Mouse (Mus musculus): ENCODE data around the gene Gm44973. TPM values are rescaled to one million over a fixed set of nuclear protein-coding genes. Genes with fewer than 3 reads are reported as not detected.

Gm44973 gene
- polyA plus RNA-seq, 1 experiment from 2014 or later: 1.5 TPM

- Histone ChIP-seq H3K27me3 (replicated peaks; ENCODE audit: control insufficient read depth, insufficient read depth, low read length) (peaks cover 41% of the 10 kb centered on the region), H3K4me1 (ENCODE audit: control insufficient read depth, insufficient read depth, low read length) (peaks cover 32% of the 10 kb centered on the region), H3K4me2 (ENCODE audit: low read depth, low read length) (peak within 1 kb of the TSS; percentile 94), H3K36me3 (ENCODE audit: control insufficient read depth, insufficient read depth, low read length) (no peaks in the 10 kb centered on the region), H3K9me3 (ENCODE audit: control insufficient read depth, low read length) (no peaks in the 10 kb centered on the region), H3K4me3 (ENCODE audit: low read depth, low read length) (peak within 1 kb of the TSS; percentile 77), H3K9ac (ENCODE audit: low read depth, low read length) (peak within 1 kb of the TSS; percentile 86), H3K27ac (replicated peaks; ENCODE audit: low read depth, low read length) (peak within 1 kb of the TSS; percentile 71)
- ATAC-seq (ENCODE audit: low read depth): peak; percentile 87
- peak; percentile 81 for DNase-seq (ENCODE audit: low spot score)
- 1% methylated on average over 63 of the region's 65 CpGs for WGBS
Measured at GRCm38 (mm10) chr7:5051193-5052192, 36.2 kb downstream of the Gm44973 start, which contains the start of gene Zfp580. Gene Zfp580, plus strand, starts transcription at chr7:5051538.

- Histone ChIP-seq H3K4me1 (ENCODE audit: control insufficient read depth, insufficient read depth, low read length) (peaks cover 32% of the 10 kb centered on the region), H3K4me3 (ENCODE audit: low read depth, low read length) (peak overlapping the region; percentile 77), H3K36me3 (ENCODE audit: control insufficient read depth, insufficient read depth, low read length) (no peaks in the 10 kb centered on the region), H3K9me3 (ENCODE audit: control insufficient read depth, low read length) (no peaks in the 10 kb centered on the region), H3K4me2 (ENCODE audit: low read depth, low read length) (peak overlapping the region; percentile 94), H3K27me3 (replicated peaks; ENCODE audit: control insufficient read depth, insufficient read depth, low read length) (peaks cover 41% of the 10 kb centered on the region), H3K9ac (ENCODE audit: low read depth, low read length) (peak overlapping the region; percentile 86), H3K27ac (replicated peaks; ENCODE audit: low read depth, low read length) (no peak overlapping the region)
- ATAC-seq (ENCODE audit: low read depth) (no peak), DNase-seq (ENCODE audit: low spot score) (no peak)
- 3% methylated on average over 12 of the region's 12 CpGs for WGBS
Measured at GRCm38 (mm10) chr7:5052438-5052837, 37.1 kb downstream of the Gm44973 start.

- Histone ChIP-seq H3K9me3 (ENCODE audit: control insufficient read depth, low read length) (no peaks in the 10 kb centered on the region), H3K27ac (replicated peaks; ENCODE audit: low read depth, low read length) (no peak overlapping the region), H3K9ac (ENCODE audit: low read depth, low read length) (peak overlapping the region; percentile 86), H3K36me3 (ENCODE audit: control insufficient read depth, insufficient read depth, low read length) (no peaks in the 10 kb centered on the region), H3K4me2 (ENCODE audit: low read depth, low read length) (peak overlapping the region; percentile 94), H3K27me3 (replicated peaks; ENCODE audit: control insufficient read depth, insufficient read depth, low read length) (peaks cover 41% of the 10 kb centered on the region), H3K4me1 (ENCODE audit: control insufficient read depth, insufficient read depth, low read length) (peaks cover 32% of the 10 kb centered on the region), H3K4me3 (ENCODE audit: low read depth, low read length) (peak overlapping the region; percentile 77)
- ATAC-seq (ENCODE audit: low read depth): no peak
- no peak for DNase-seq (ENCODE audit: low spot score)
- WGBS: 2% methylated on average over 41 of the region's 45 CpGs
Measured at GRCm38 (mm10) chr7:5052931-5053343, 37.6 kb downstream of the Gm44973 start.

GRCm38 (mm10) chr7:5053456-5054179 lies 38.3 kb downstream of the Gm44973 start:
- Histone ChIP-seq H3K4me2 (ENCODE audit: low read depth, low read length) (peak overlapping the region; percentile 94), H3K36me3 (ENCODE audit: control insufficient read depth, insufficient read depth, low read length) (no peaks in the 10 kb centered on the region), H3K9me3 (ENCODE audit: control insufficient read depth, low read length) (no peaks in the 10 kb centered on the region), H3K4me3 (ENCODE audit: low read depth, low read length) (peak overlapping the region; percentile 77), H3K27ac (replicated peaks; ENCODE audit: low read depth, low read length) (no peak overlapping the region), H3K4me1 (ENCODE audit: control insufficient read depth, insufficient read depth, low read length) (peaks cover 32% of the 10 kb centered on the region), H3K27me3 (replicated peaks; ENCODE audit: control insufficient read depth, insufficient read depth, low read length) (peaks cover 41% of the 10 kb centered on the region), H3K9ac (ENCODE audit: low read depth, low read length) (peak overlapping the region; percentile 86)
- 10% methylated on average over 32 of the region's 32 CpGs for WGBS
- ATAC-seq (ENCODE audit: low read depth) (no peak), DNase-seq (ENCODE audit: low spot score) (peak; percentile 25)

- WGBS: 1% methylated on average over 14 of the region's 55 CpGs
- Histone ChIP-seq H3K4me3 (ENCODE audit: low read depth, low read length) (peak overlapping the region; percentile 66), H3K4me2 (ENCODE audit: low read depth, low read length) (peak overlapping the region; percentile 86), H3K4me1 (ENCODE audit: control insufficient read depth, insufficient read depth, low read length) (peaks cover 37% of the 10 kb centered on the region), H3K36me3 (ENCODE audit: control insufficient read depth, insufficient read depth, low read length) (no peaks in the 10 kb centered on the region), H3K9me3 (ENCODE audit: control insufficient read depth, low read length) (no peaks in the 10 kb centered on the region), H3K27ac (replicated peaks; ENCODE audit: low read depth, low read length) (peak overlapping the region; percentile 35), H3K27me3 (replicated peaks; ENCODE audit: control insufficient read depth, insufficient read depth, low read length) (peaks cover 38% of the 10 kb centered on the region), H3K9ac (ENCODE audit: low read depth, low read length) (peak overlapping the region; percentile 84)
- ATAC-seq (ENCODE audit: low read depth): no peak
- peak; percentile 68 for DNase-seq (ENCODE audit: low spot score)
Measured at GRCm38 (mm10) chr7:5056651-5057263, 41.5 kb downstream of the Gm44973 start.

- peak overlapping the region; percentile 84 for H3K9ac ChIP-seq (ENCODE audit: low read depth, low read length)
- 29% methylated on average over 8 of the region's 8 CpGs for WGBS
- H3K36me3 ChIP-seq (ENCODE audit: control insufficient read depth, insufficient read depth, low read length): no peaks in the 10 kb centered on the region
- H3K9me3 ChIP-seq (ENCODE audit: control insufficient read depth, low read length): no peaks in the 10 kb centered on the region
- H3K4me3 ChIP-seq (ENCODE audit: low read depth, low read length): peak overlapping the region; percentile 66
- H3K27me3 ChIP-seq (replicated peaks; ENCODE audit: control insufficient read depth, insufficient read depth, low read length): peaks cover 34% of the 10 kb centered on the region
- DNase-seq (ENCODE audit: low spot score) (no peak), ATAC-seq (ENCODE audit: low read depth) (no peak)
- H3K4me1 ChIP-seq (ENCODE audit: control insufficient read depth, insufficient read depth, low read length): peaks cover 31% of the 10 kb centered on the region
- H3K27ac ChIP-seq (replicated peaks; ENCODE audit: low read depth, low read length): no peak overlapping the region
- H3K4me2 ChIP-seq (ENCODE audit: low read depth, low read length): peak overlapping the region; percentile 86
Measured at GRCm38 (mm10) chr7:5057381-5057780, 42.1 kb downstream of the Gm44973 start.

- H3K4me3 ChIP-seq (ENCODE audit: low read depth, low read length): peak overlapping the region; percentile 66
- H3K9ac ChIP-seq (ENCODE audit: low read depth, low read length): peak overlapping the region; percentile 84; the same call in 1 of the 2 replicates
- H3K4me2 ChIP-seq (ENCODE audit: low read depth, low read length): peak overlapping the region; percentile 86
- no peaks in the 10 kb centered on the region for H3K9me3 ChIP-seq (ENCODE audit: control insufficient read depth, low read length)
- 42% methylated on average over 11 of the region's 11 CpGs for WGBS
- peaks cover 32% of the 10 kb centered on the region for H3K27me3 ChIP-seq (replicated peaks; ENCODE audit: control insufficient read depth, insufficient read depth, low read length)
- no peaks in the 10 kb centered on the region for H3K36me3 ChIP-seq (ENCODE audit: control insufficient read depth, insufficient read depth, low read length)
- ATAC-seq (ENCODE audit: low read depth) (no peak), DNase-seq (ENCODE audit: low spot score) (no peak)
- H3K4me1 ChIP-seq (ENCODE audit: control insufficient read depth, insufficient read depth, low read length): peaks cover 27% of the 10 kb centered on the region
- H3K27ac ChIP-seq (replicated peaks; ENCODE audit: low read depth, low read length): no peak overlapping the region
Measured at GRCm38 (mm10) chr7:5057804-5058203, 42.5 kb downstream of the Gm44973 start.

GRCm38 (mm10) chr7:5058631-5059030 lies 43.3 kb downstream of the Gm44973 start:
- Histone ChIP-seq H3K4me2 (ENCODE audit: low read depth, low read length) (no peak overlapping the region), H3K27ac (replicated peaks; ENCODE audit: low read depth, low read length) (no peak overlapping the region), H3K9ac (ENCODE audit: low read depth, low read length) (no peak overlapping the region), H3K36me3 (ENCODE audit: control insufficient read depth, insufficient read depth, low read length) (no peaks in the 10 kb centered on the region), H3K4me1 (ENCODE audit: control insufficient read depth, insufficient read depth, low read length) (peaks cover 19% of the 10 kb centered on the region), H3K4me3 (ENCODE audit: low read depth, low read length) (no peak overlapping the region), H3K9me3 (ENCODE audit: control insufficient read depth, low read length) (no peaks in the 10 kb centered on the region), H3K27me3 (replicated peaks; ENCODE audit: control insufficient read depth, insufficient read depth, low read length) (peaks cover 24% of the 10 kb centered on the region)
- WGBS: 89% methylated on average over 1 of the region's 1 CpGs
- ATAC-seq (ENCODE audit: low read depth): no peak
- DNase-seq (ENCODE audit: low spot score): no peak
